Mouse (Mus musculus): ENCODE results near the gene Tgif1. TPM values are rescaled to one million over a fixed set of nuclear protein-coding genes. Genes with fewer than 3 reads are reported as not detected.

The Tgif1 gene
- polyA plus RNA-seq, 1 experiment from 2014 or later: 24.5 TPM

DNA sequence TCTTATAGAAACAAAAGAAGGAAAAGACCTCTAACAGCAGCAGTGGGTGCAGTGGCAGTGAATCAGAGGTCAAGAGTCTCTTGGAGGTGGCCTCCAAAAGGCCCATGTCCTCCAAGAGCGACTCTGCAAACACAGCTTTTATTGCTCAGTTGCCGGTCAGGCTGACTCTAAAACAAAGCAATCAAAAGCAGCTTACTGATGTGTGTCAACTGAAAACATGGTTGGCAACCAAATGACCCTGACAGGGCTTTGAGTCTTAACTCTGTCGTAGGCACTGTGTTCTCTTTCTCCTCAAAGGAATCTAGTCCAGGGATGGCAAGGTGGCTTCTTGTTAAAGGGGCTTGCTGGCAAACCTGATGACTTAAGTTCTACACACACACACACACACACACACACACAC is 43.6 kb downstream of the Tgif1 start:
- no peaks in the 10 kb centered on the region for H3K4me1 ChIP-seq (replicated peaks; ENCODE audit: control insufficient read depth, insufficient read depth, low read length)
- H3K4me3 ChIP-seq (ENCODE audit: low read depth, low read length): no peak overlapping the region
- no peaks in the 10 kb centered on the region for H3K9me3 ChIP-seq (ENCODE audit: control insufficient read depth)
- 46% methylated on average over 3 of the region's 3 CpGs for WGBS
- H3K36me3 ChIP-seq (ENCODE audit: control insufficient read depth, insufficient read depth): no peaks in the 10 kb centered on the region
- no peak overlapping the region for H3K4me2 ChIP-seq (replicated peaks; ENCODE audit: low read depth)
- H3K27ac ChIP-seq (ENCODE audit: low read depth, low read length): no peak overlapping the region
- no peak for TF ChIP-seq CTCF (IDR thresholded peaks at IDR 0.05; ENCODE audit: low read depth)
- H3K27me3 ChIP-seq (replicated peaks; ENCODE audit: control insufficient read depth, insufficient read depth, low read length): no peaks in the 10 kb centered on the region
- H3K9ac ChIP-seq (ENCODE audit: low read depth, low read length): no peak overlapping the region
- ATAC-seq: peak; percentile 45; the same call in 1 of the 2 replicates

DNA sequence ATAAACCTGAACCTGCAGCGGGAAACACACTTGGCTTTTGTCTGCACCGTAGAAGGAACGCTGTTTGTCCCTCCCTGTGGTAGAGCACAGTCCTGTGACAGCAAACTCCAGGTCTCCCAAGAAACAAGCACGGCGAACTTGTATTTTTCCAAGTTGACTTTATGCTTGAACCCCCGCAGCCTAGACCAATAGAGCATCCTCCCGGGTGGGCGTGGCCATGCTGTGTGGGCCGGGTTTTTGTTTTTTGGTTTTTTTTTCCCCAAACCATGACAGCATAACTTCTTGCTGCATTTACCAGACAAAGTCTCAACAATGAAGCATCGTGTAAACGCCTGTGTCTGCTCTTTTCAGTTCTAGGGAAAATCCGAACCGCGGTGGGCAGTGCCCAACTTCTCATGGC is 44.5 kb downstream of the Tgif1 start:
- H3K36me3 ChIP-seq (ENCODE audit: control insufficient read depth, insufficient read depth): no peaks in the 10 kb centered on the region
- TF ChIP-seq CTCF (IDR thresholded peaks at IDR 0.05; ENCODE audit: low read depth): no peak
- H3K9me3 ChIP-seq (ENCODE audit: control insufficient read depth): no peaks in the 10 kb centered on the region
- H3K4me3 ChIP-seq (ENCODE audit: low read depth, low read length): no peak overlapping the region
- no peak overlapping the region for H3K9ac ChIP-seq (ENCODE audit: low read depth, low read length)
- H3K27me3 ChIP-seq (replicated peaks; ENCODE audit: control insufficient read depth, insufficient read depth, low read length): no peaks in the 10 kb centered on the region
- H3K4me1 ChIP-seq (replicated peaks; ENCODE audit: control insufficient read depth, insufficient read depth, low read length): no peaks in the 10 kb centered on the region
- 42% methylated on average over 14 of the region's 14 CpGs for WGBS
- no peak for ATAC-seq
- no peak overlapping the region for H3K4me2 ChIP-seq (replicated peaks; ENCODE audit: low read depth)
- H3K27ac ChIP-seq (ENCODE audit: low read depth, low read length): no peak overlapping the region

DNA sequence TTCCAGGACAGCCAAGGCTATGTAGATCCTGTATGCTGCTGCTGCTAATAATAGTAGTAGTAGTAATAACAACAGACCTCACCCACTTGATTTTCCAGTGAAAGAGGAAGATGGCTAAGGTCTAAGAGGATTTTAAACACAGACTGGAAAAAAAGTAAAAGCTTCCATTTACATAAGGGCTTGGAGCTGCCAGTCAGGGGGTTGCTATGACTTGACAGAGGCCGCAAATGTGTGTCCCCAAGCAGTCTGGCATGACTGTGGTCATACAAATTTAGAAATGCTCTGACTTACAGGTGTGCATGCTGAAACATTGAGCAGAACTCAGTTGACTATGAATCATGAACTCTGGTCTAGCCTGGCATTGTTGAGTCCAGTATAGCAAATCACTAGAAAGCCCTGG is 45.5 kb downstream of the Tgif1 start:
- ATAC-seq: no peak
- Histone ChIP-seq H3K4me1 (replicated peaks; ENCODE audit: control insufficient read depth, insufficient read depth, low read length) (no peaks in the 10 kb centered on the region), H3K27me3 (replicated peaks; ENCODE audit: control insufficient read depth, insufficient read depth, low read length) (no peaks in the 10 kb centered on the region), H3K9me3 (ENCODE audit: control insufficient read depth) (no peaks in the 10 kb centered on the region), H3K9ac (ENCODE audit: low read depth, low read length) (no peak overlapping the region), H3K36me3 (ENCODE audit: control insufficient read depth, insufficient read depth) (no peaks in the 10 kb centered on the region), H3K4me3 (ENCODE audit: low read depth, low read length) (no peak overlapping the region), H3K27ac (ENCODE audit: low read depth, low read length) (no peak overlapping the region), H3K4me2 (replicated peaks; ENCODE audit: low read depth) (no peak overlapping the region)
- 97% methylated on average over 1 of the region's 1 CpGs for WGBS
- TF ChIP-seq CTCF (IDR thresholded peaks at IDR 0.05; ENCODE audit: low read depth): no peak

- Histone ChIP-seq H3K27ac (ENCODE audit: low read depth, low read length) (no peak overlapping the region), H3K36me3 (ENCODE audit: control insufficient read depth, insufficient read depth) (no peaks in the 10 kb centered on the region), H3K27me3 (replicated peaks; ENCODE audit: control insufficient read depth, insufficient read depth, low read length) (no peaks in the 10 kb centered on the region), H3K9ac (ENCODE audit: low read depth, low read length) (no peak overlapping the region), H3K9me3 (ENCODE audit: control insufficient read depth) (no peaks in the 10 kb centered on the region), H3K4me3 (ENCODE audit: low read depth, low read length) (no peak overlapping the region), H3K4me2 (replicated peaks; ENCODE audit: low read depth) (no peak overlapping the region), H3K4me1 (replicated peaks; ENCODE audit: control insufficient read depth, insufficient read depth, low read length) (no peaks in the 10 kb centered on the region)
- no peak for ATAC-seq
- TF ChIP-seq CTCF (IDR thresholded peaks at IDR 0.05; ENCODE audit: low read depth): no peak
- WGBS: 85% methylated on average over 2 of the region's 2 CpGs
These were observed 46.7 kb downstream of the Tgif1 start for GRCm38 (mm10) chr17:70806600-70806999.

- TF ChIP-seq CTCF (IDR thresholded peaks at IDR 0.05; ENCODE audit: low read depth): no peak
- ATAC-seq: no peak
- Histone ChIP-seq H3K4me3 (ENCODE audit: low read depth, low read length) (no peak overlapping the region), H3K27ac (ENCODE audit: low read depth, low read length) (no peak overlapping the region), H3K4me2 (replicated peaks; ENCODE audit: low read depth) (no peak overlapping the region), H3K9me3 (ENCODE audit: control insufficient read depth) (no peaks in the 10 kb centered on the region), H3K4me1 (replicated peaks; ENCODE audit: control insufficient read depth, insufficient read depth, low read length) (no peaks in the 10 kb centered on the region), H3K36me3 (ENCODE audit: control insufficient read depth, insufficient read depth) (no peaks in the 10 kb centered on the region), H3K9ac (ENCODE audit: low read depth, low read length) (no peak overlapping the region), H3K27me3 (replicated peaks; ENCODE audit: control insufficient read depth, insufficient read depth, low read length) (no peaks in the 10 kb centered on the region)
- 93% methylated on average over 9 of the region's 9 CpGs for WGBS
These were observed 47.5 kb downstream of the Tgif1 start for GRCm38 (mm10) chr17:70805866-70806265.

DNA sequence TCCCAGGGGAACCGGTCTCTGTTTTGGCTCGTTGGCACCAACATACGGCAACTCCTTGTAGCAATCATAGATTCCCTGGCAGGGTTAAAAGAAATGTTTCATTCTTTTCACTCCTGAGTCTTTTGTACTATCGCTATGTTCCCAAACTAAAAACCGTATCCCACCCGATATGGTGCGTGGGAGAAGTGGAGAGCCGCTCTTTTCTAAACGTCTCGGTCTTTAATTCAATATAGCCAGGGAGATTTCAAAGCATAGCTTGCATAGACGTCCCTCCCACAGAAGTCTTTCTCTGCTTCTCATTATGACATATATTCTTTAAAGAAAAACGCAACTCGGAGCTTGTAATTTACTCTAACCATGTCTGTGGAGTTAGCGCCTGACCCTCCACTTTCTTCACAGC is 51.3 kb downstream of the Tgif1 start:
- H3K4me1 ChIP-seq (replicated peaks; ENCODE audit: control insufficient read depth, insufficient read depth, low read length): no peaks in the 10 kb centered on the region
- H3K27me3 ChIP-seq (replicated peaks; ENCODE audit: control insufficient read depth, insufficient read depth, low read length): no peaks in the 10 kb centered on the region
- no peak overlapping the region for H3K4me2 ChIP-seq (replicated peaks; ENCODE audit: low read depth)
- H3K9ac ChIP-seq (ENCODE audit: low read depth, low read length): no peak overlapping the region
- WGBS: 91% methylated on average over 14 of the region's 14 CpGs
- H3K9me3 ChIP-seq (ENCODE audit: control insufficient read depth): no peaks in the 10 kb centered on the region
- no peak overlapping the region for H3K27ac ChIP-seq (ENCODE audit: low read depth, low read length)
- no peak for TF ChIP-seq CTCF (IDR thresholded peaks at IDR 0.05; ENCODE audit: low read depth)
- no peak overlapping the region for H3K4me3 ChIP-seq (ENCODE audit: low read depth, low read length)
- ATAC-seq: no peak
- no peaks in the 10 kb centered on the region for H3K36me3 ChIP-seq (ENCODE audit: control insufficient read depth, insufficient read depth)

GRCm38 (mm10) chr17:70799266-70799665 is 54.1 kb downstream of the Tgif1 start:
- Histone ChIP-seq H3K36me3 (ENCODE audit: control insufficient read depth, insufficient read depth) (no peaks in the 10 kb centered on the region), H3K27me3 (replicated peaks; ENCODE audit: control insufficient read depth, insufficient read depth, low read length) (no peaks in the 10 kb centered on the region), H3K27ac (ENCODE audit: low read depth, low read length) (no peak overlapping the region), H3K9me3 (ENCODE audit: control insufficient read depth) (no peaks in the 10 kb centered on the region), H3K9ac (ENCODE audit: low read depth, low read length) (no peak overlapping the region), H3K4me2 (replicated peaks; ENCODE audit: low read depth) (no peak overlapping the region), H3K4me3 (ENCODE audit: low read depth, low read length) (no peak overlapping the region), H3K4me1 (replicated peaks; ENCODE audit: control insufficient read depth, insufficient read depth, low read length) (no peaks in the 10 kb centered on the region)
- no peak for ATAC-seq
- WGBS: 75% methylated on average over 4 of the region's 4 CpGs
- TF ChIP-seq CTCF (IDR thresholded peaks at IDR 0.05; ENCODE audit: low read depth): no peak

All from intestine, postnatal 0 days (tissue).